Mouse (Mus musculus): Measurements from ENCODE around the gene Ntng1.

Ntng1 gene

GRCm38 (mm10) chr3:110143206-110144061 lies at the start of gene Ntng1:
TSS of gene Ntng1 (minus strand) at chr3:110144011.
- no peak for DNase-seq

- DNase-seq = no peak
These were observed 43.7 kb upstream of the Ntng1 start for GRCm38 (mm10) chr3:110187401-110187948.

GRCm38 (mm10) chr3:110149089-110149488 lies 5.3 kb upstream of the Ntng1 start:
- DNase-seq = no peak

GRCm38 (mm10) chr3:110144301-110145055 lies 667 bp upstream of the Ntng1 start:
- DNase-seq = no peak

- DNase-seq = no peak
These were observed 1.3 kb downstream of the Ntng1 start for GRCm38 (mm10) chr3:110142314-110143205.

- peak; percentile 48 for DNase-seq
These were observed 2.2 kb downstream of the Ntng1 start for GRCm38 (mm10) chr3:110141351-110142302.

GRCm38 (mm10) chr3:110136115-110136514 lies 7.7 kb downstream of the Ntng1 start:
- no peak for DNase-seq

- no peak for DNase-seq
These were observed 10.7 kb downstream of the Ntng1 start for GRCm38 (mm10) chr3:110133150-110133549.

- no peak for DNase-seq
These were observed 11.5 kb downstream of the Ntng1 start for GRCm38 (mm10) chr3:110132289-110132688.

GRCm38 (mm10) chr3:110131043-110131891 lies 12.5 kb downstream of the Ntng1 start:
- DNase-seq = no peak

- DNase-seq = no peak
These were observed 14.2 kb downstream of the Ntng1 start for GRCm38 (mm10) chr3:110129607-110130006.

GRCm38 (mm10) chr3:110105982-110106381 lies 37.8 kb downstream of the Ntng1 start:
- no peak for DNase-seq

GRCm38 (mm10) chr3:110094407-110094806 lies 49.4 kb downstream of the Ntng1 start:
- no peak for DNase-seq

GRCm38 (mm10) chr3:110094003-110094402 lies 49.8 kb downstream of the Ntng1 start:
- no peak for DNase-seq

GRCm38 (mm10) chr3:110092521-110092920 lies 51.3 kb downstream of the Ntng1 start:
- no peak for DNase-seq

GRCm38 (mm10) chr3:110087189-110087588 lies 56.6 kb downstream of the Ntng1 start:
- DNase-seq = no peak

GRCm38 (mm10) chr3:110085336-110085735 lies 58.5 kb downstream of the Ntng1 start:
- no peak for DNase-seq

GRCm38 (mm10) chr3:110064709-110065256 lies 79.0 kb downstream of the Ntng1 start:
- no peak for DNase-seq

GRCm38 (mm10) chr3:110055915-110056314 lies 87.9 kb downstream of the Ntng1 start:
- DNase-seq = no peak

- no peak for DNase-seq
These were observed 88.4 kb downstream of the Ntng1 start for GRCm38 (mm10) chr3:110055433-110055832.

Measured in lung, postnatal 14 days (tissue).